Mouse (Mus musculus) midbrain, embryonic 16.5 days (tissue): ENCODE data around the gene Lrrc32. TPM values are rescaled to one million over a fixed set of nuclear protein-coding genes. Genes with fewer than 3 reads are reported as not detected.

Experiments used
- ATAC-seq: fragments of 200-750 bp; cut with Nextera tagmentation; 2 replicates; pipeline ENCODE4 v1.8.0; 2017; ENCODE audit warnings: moderate TSS enrichment
- H3K27ac ChIP-seq: fragments of 300-500 bp; sonication (generic); 2 replicates; pipeline ENCODE4 v1.5.1; 2014; ENCODE audit warnings: mild to moderate bottlenecking, low read length, mixed read lengths
- H3K27me3 ChIP-seq: fragments of 300-500 bp; sonication (generic); 2 replicates; pipeline ENCODE4 v1.6.1; 2014; ENCODE audit warnings: low read depth, low read length, mixed read lengths; ENCODE audit not compliant: control insufficient read depth, insufficient read depth
- H3K36me3 ChIP-seq: fragments of 300-500 bp; sonication (generic); 2 replicates; pipeline ENCODE4 v1.6.1; 2014; ENCODE audit warnings: mild to moderate bottlenecking, low read length, moderate library complexity, mixed read lengths; ENCODE audit not compliant: control insufficient read depth, insufficient read depth
- H3K4me1 ChIP-seq: fragments of 300-500 bp; sonication (generic); 2 replicates; pipeline ENCODE4 v1.6.1; 2014; ENCODE audit warnings: mild to moderate bottlenecking, low read length, mixed read lengths; ENCODE audit not compliant: control insufficient read depth, insufficient read depth
- H3K4me2 ChIP-seq: fragments of 300-500 bp; sonication (generic); 2 replicates; pipeline ENCODE4 v1.6.1; 2014; ENCODE audit warnings: mild to moderate bottlenecking, low read length, mixed read lengths
- H3K4me3 ChIP-seq: fragments of 300-500 bp; sonication (generic); 2 replicates; pipeline ENCODE4 v1.5.1; 2014; ENCODE audit warnings: low read depth, mild to moderate bottlenecking, low read length, moderate library complexity, mixed read lengths
- H3K9ac ChIP-seq: fragments of 300-500 bp; sonication (generic); 2 replicates; pipeline ENCODE4 v1.6.1; 2014; ENCODE audit warnings: low read depth, low read length, mixed read lengths
- H3K9me3 ChIP-seq: fragments of 300-500 bp; sonication (generic); replicated peaks from 2 replicates; pipeline ENCODE4 v1.6.1; 2014; ENCODE audit warnings: mild to moderate bottlenecking, low read length, mixed read lengths; ENCODE audit not compliant: control insufficient read depth, poor library complexity, severe bottlenecking
- WGBS: fragments of 180-500 bp; shearing (Covaris S2); extraction: QIAGEN DNeasy Blood & Tissue Kit; methylation state at CpG from one replicate; pipeline ENCODE4 v1.1.7; 2014; 5-methylcytosine and 5-hydroxymethylcytosine counted together
- polyA plus RNA-seq: library from polyadenylated mRNA; unstranded; fragments of >200 nt; fragmentation: Nextera tagmentation; extraction: Ambion mirVana; gene quantifications from 2 replicates; pipeline ENCODE4 v1.2.1, GENCODE M21; 2015

The Lrrc32 gene
- polyA plus RNA-seq, 1 experiment from 2014 or later = 4.6 TPM

- H3K9me3 ChIP-seq = no peaks in the 10 kb centered on the region
- H3K4me2 ChIP-seq = no peak overlapping the region
- no peak overlapping the region for H3K4me3 ChIP-seq
- no peak overlapping the region for H3K9ac ChIP-seq
- ATAC-seq = no peak
- H3K36me3 ChIP-seq = no peaks in the 10 kb centered on the region
- no peaks in the 10 kb centered on the region for H3K27me3 ChIP-seq
- H3K4me1 ChIP-seq = peaks cover 4% of the 10 kb centered on the region; the same call in 1 of the 2 replicates
- 60% methylated on average over 5 of the region's 5 CpGs for WGBS
- H3K27ac ChIP-seq = no peak overlapping the region
Measured at GRCm38 (mm10) chr7:98492331-98492730, 3.2 kb downstream of the Lrrc32 start.

GRCm38 (mm10) chr7:98493307-98493706 is 4.2 kb downstream of the Lrrc32 start:
- no peak for ATAC-seq
- WGBS = 75% methylated on average over 2 of the region's 2 CpGs

GRCm38 (mm10) chr7:98493901-98494480 is 4.9 kb downstream of the Lrrc32 start:
- H3K4me3 ChIP-seq = no peak overlapping the region
- 77% methylated on average over 18 of the region's 18 CpGs for WGBS
- no peak for ATAC-seq
- H3K27ac ChIP-seq = no peak overlapping the region
- H3K27me3 ChIP-seq = no peaks in the 10 kb centered on the region
- H3K9me3 ChIP-seq = no peaks in the 10 kb centered on the region
- no peak overlapping the region for H3K9ac ChIP-seq
- no peak overlapping the region for H3K4me2 ChIP-seq
- H3K4me1 ChIP-seq = peaks cover 4% of the 10 kb centered on the region; the same call in 1 of the 2 replicates
- no peaks in the 10 kb centered on the region for H3K36me3 ChIP-seq

More at GRCm38 (mm10) chr7:98493307-98493706, 4.2 kb downstream of the Lrrc32 start:
- Histone ChIP-seq H3K4me1 (peaks cover 4% of the 10 kb centered on the region; the same call in 1 of the 2 replicates), H3K4me2 (no peak overlapping the region), H3K9ac (no peak overlapping the region), H3K27me3 (no peaks in the 10 kb centered on the region), H3K36me3 (no peaks in the 10 kb centered on the region), H3K27ac (no peak overlapping the region), H3K9me3 (no peaks in the 10 kb centered on the region), H3K4me3 (no peak overlapping the region)

GRCm38 (mm10) chr7:98495591-98495990 is 6.5 kb downstream of the Lrrc32 start:
- no peak for ATAC-seq
- no peak overlapping the region for H3K9ac ChIP-seq
- WGBS = 92% methylated on average over 1 of the region's 1 CpGs
- H3K27ac ChIP-seq = no peak overlapping the region
- no peaks in the 10 kb centered on the region for H3K4me1 ChIP-seq
- H3K27me3 ChIP-seq = no peaks in the 10 kb centered on the region
- H3K36me3 ChIP-seq = no peaks in the 10 kb centered on the region
- H3K9me3 ChIP-seq = no peaks in the 10 kb centered on the region
- no peak overlapping the region for H3K4me3 ChIP-seq
- no peak overlapping the region for H3K4me2 ChIP-seq

- no peak overlapping the region for H3K4me2 ChIP-seq
- 52% methylated on average over 5 of the region's 5 CpGs for WGBS
- H3K9ac ChIP-seq = no peak overlapping the region
- H3K4me3 ChIP-seq = no peak overlapping the region
- H3K4me1 ChIP-seq = no peaks in the 10 kb centered on the region
- no peak overlapping the region for H3K27ac ChIP-seq
- H3K9me3 ChIP-seq = no peaks in the 10 kb centered on the region
- H3K27me3 ChIP-seq = no peaks in the 10 kb centered on the region
- no peak for ATAC-seq
- H3K36me3 ChIP-seq = no peaks in the 10 kb centered on the region
Measured at GRCm38 (mm10) chr7:98497451-98497850, 8.4 kb downstream of the Lrrc32 start.

- Histone ChIP-seq H3K4me3 (no peak overlapping the region), H3K27ac (no peak overlapping the region), H3K36me3 (no peaks in the 10 kb centered on the region), H3K4me2 (no peak overlapping the region), H3K4me1 (no peaks in the 10 kb centered on the region), H3K9me3 (no peaks in the 10 kb centered on the region), H3K9ac (no peak overlapping the region), H3K27me3 (no peaks in the 10 kb centered on the region)
- no peak for ATAC-seq
- 89% methylated on average over 12 of the region's 12 CpGs for WGBS
Measured at GRCm38 (mm10) chr7:98498101-98498500, 9.0 kb downstream of the Lrrc32 start.

- Histone ChIP-seq H3K9me3 (no peaks in the 10 kb centered on the region), H3K4me3 (no peak overlapping the region), H3K27me3 (no peaks in the 10 kb centered on the region), H3K36me3 (no peaks in the 10 kb centered on the region), H3K4me1 (peaks cover under 1% of the 10 kb centered on the region; the same call in 1 of the 2 replicates), H3K27ac (no peak overlapping the region), H3K9ac (no peak overlapping the region), H3K4me2 (no peak overlapping the region)
- 83% methylated on average over 20 of the region's 20 CpGs for WGBS
- no peak for ATAC-seq
Measured at GRCm38 (mm10) chr7:98498656-98499560, 9.8 kb downstream of the Lrrc32 start.

- no peaks in the 10 kb centered on the region for H3K27me3 ChIP-seq
- peaks cover 5% of the 10 kb centered on the region for H3K4me1 ChIP-seq
- no peak overlapping the region for H3K4me2 ChIP-seq
- no peaks in the 10 kb centered on the region for H3K36me3 ChIP-seq
- H3K27ac ChIP-seq = no peak overlapping the region
- H3K9me3 ChIP-seq = no peaks in the 10 kb centered on the region
- no peak overlapping the region for H3K9ac ChIP-seq
- no peak overlapping the region for H3K4me3 ChIP-seq
- WGBS = 78% methylated on average over 25 of the region's 25 CpGs
- ATAC-seq = no peak
Measured at GRCm38 (mm10) chr7:98499561-98500292, 10.6 kb downstream of the Lrrc32 start.
